17 mouse cellular contexts compared by ENCODE assay signal in the genomic region with DNA sequence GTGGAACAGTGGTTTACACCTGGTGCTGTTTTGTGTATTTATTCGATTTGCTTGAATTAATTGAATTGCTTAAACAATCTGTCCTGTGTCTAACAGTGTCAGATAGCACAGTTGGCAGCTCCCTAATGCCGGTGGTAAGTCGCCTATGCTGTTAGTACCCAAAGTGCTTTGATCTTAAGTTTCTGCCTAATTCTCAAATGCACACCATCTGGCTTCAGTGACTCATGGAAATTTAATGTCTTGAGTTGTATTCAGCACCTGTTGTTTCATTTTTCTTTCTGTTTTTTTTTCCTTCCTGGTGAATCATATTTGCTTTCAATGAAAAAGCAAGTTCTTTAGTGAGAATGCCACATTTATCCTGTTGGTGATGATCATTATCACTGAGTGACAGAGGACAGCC.
DNase-seq lines count a peak whose midpoint lies in the region; ATAC-seq and TF ChIP-seq lines count a peak whose summit lies in the region.
"Had no signal": no experiment of that assay in that cellular context is flagged by ENCODE, and none has a peak within 500 bp of the region (broad histone marks: within the 10 kb centered on the region; RNA-seq: fewer than 3 reads in every experiment).

No protein-coding gene starts in this region.

- no peaks in the 10 kb centered on the region for H3K9me3 ChIP-seq in forebrain, postnatal 0 days (ENCODE audit: low read length)
- H3K9me3 ChIP-seq: embryonic facial prominence, embryonic 13.5 days; heart, embryonic 10.5 days had no signal

- no peak for TF ChIP-seq CTCF in thymus, adult 2 months (IDR thresholded peaks at IDR 0.05; ENCODE audit: borderline replicate concordance, control insufficient read depth, extremely low read depth, insufficient read depth, low read length, poor library complexity)
- TF ChIP-seq CTCF in forebrain, postnatal 0 days (IDR thresholded peaks at IDR 0.05; ENCODE audit: low read depth): no peak

- no peaks in the 10 kb centered on the region for H3K27me3 ChIP-seq in thymus, adult 2 months (ENCODE audit: control insufficient read depth, insufficient read depth, low read length)
- H3K27me3 ChIP-seq in forebrain, postnatal 0 days (ENCODE audit: insufficient read depth, low read length): no peaks in the 10 kb centered on the region
- H3K27me3 ChIP-seq: CH12.LX; embryonic facial prominence, embryonic 13.5 days; Patski had no signal

- no peak overlapping the region for H3K4me3 ChIP-seq in thymus, adult 2 months (ENCODE audit: control insufficient read depth, insufficient read depth, low read length)
- no peak overlapping the region for H3K4me3 ChIP-seq in forebrain, postnatal 0 days (ENCODE audit: low read depth, low read length)
- H3K4me3 ChIP-seq: embryonic facial prominence, embryonic 13.5 days; gastrocnemius, adult 2 months; heart, embryonic 10.5 days had no signal

- no peak for DNase-seq in frontal cortex, postnatal 14 days (ENCODE audit: low spot score in 2 of 2)
- peak; percentile 12 for DNase-seq in thymus, adult 2 months
- no peak for DNase-seq in thymus, postnatal 36 days
- DNase-seq in forebrain, postnatal 0 days: peak; percentile 46
- DNase-seq in liver: no peak
- no peak for DNase-seq in ovary, postnatal 14 days (ENCODE audit: low spot score)
- DNase-seq: cerebellum, postnatal 10 days; gastrocnemius, adult 2 months; heart, postnatal 36 days had no signal

- H3K9ac ChIP-seq in forebrain, postnatal 0 days: no peak overlapping the region
- H3K9ac ChIP-seq: embryonic facial prominence, embryonic 13.5 days had no signal

- no peaks in the 10 kb centered on the region for H3K36me3 ChIP-seq in thymus, adult 2 months (ENCODE audit: control insufficient read depth, insufficient read depth, low read length)
- no peaks in the 10 kb centered on the region for H3K36me3 ChIP-seq in forebrain, postnatal 0 days (ENCODE audit: insufficient read depth)
- H3K36me3 ChIP-seq: embryonic facial prominence, embryonic 13.5 days; heart, embryonic 10.5 days had no signal

- H3K27ac ChIP-seq in thymus, adult 2 months (ENCODE audit: control insufficient read depth, insufficient read depth, low read length): no peak overlapping the region
- H3K27ac ChIP-seq in forebrain, postnatal 0 days (ENCODE audit: low read depth, low read length): no peak overlapping the region
- H3K27ac ChIP-seq: embryonic facial prominence, embryonic 13.5 days; gastrocnemius, adult 2 months; heart, embryonic 10.5 days; macrophage had no signal

- no peak for TF ChIP-seq POLR2A in thymus, adult 2 months (IDR thresholded peaks at IDR 0.05; ENCODE audit: control insufficient read depth, extremely low read depth, insufficient read depth, low read length, poor library complexity)

- 27% methylated on average over 3 of the region's 3 CpGs for WGBS in thymus, adult 2 months
- 38% methylated on average over 3 of the region's 3 CpGs for WGBS in forebrain, postnatal 0 days

- ATAC-seq in frontal cortex, adult (ENCODE audit: low TSS enrichment): peak; percentile 78
- ATAC-seq in forebrain, postnatal 0 days: no peak
- no peak for ATAC-seq in megakaryocyte, adult 5-6 weeks (ENCODE audit: poor library complexity, severe bottlenecking)
- ATAC-seq: intestine, embryonic 16.5 days; Patski had no signal

- H3K4me2 ChIP-seq in forebrain, postnatal 0 days (ENCODE audit: low read depth): no peak overlapping the region
- H3K4me2 ChIP-seq: embryonic facial prominence, embryonic 13.5 days had no signal

- H3K4me1 ChIP-seq in thymus, adult 2 months (replicated peaks; ENCODE audit: control insufficient read depth, insufficient read depth, low read length): peaks cover 8% of the 10 kb centered on the region
- H3K4me1 ChIP-seq in forebrain, postnatal 0 days (ENCODE audit: insufficient read depth): no peaks in the 10 kb centered on the region
- H3K4me1 ChIP-seq: embryonic facial prominence, embryonic 13.5 days; heart, embryonic 10.5 days had no signal

Comparison
In these comparisons a context has a peak if more than half of its experiments do, and no peak if none do; other contexts are left out.
1. DNase-seq: peak in thymus, adult 2 months (single experiment) and forebrain, postnatal 0 days (single experiment); none in frontal cortex, postnatal 14 days (0 of 2), thymus, postnatal 36 days (0 of 2), liver (single experiment) and ovary, postnatal 14 days (single experiment).